Mouse (Mus musculus) limb, embryonic 10.5 days (tissue): ENCODE data around the gene Vax2. TPM values are rescaled to one million over a fixed set of nuclear protein-coding genes. Genes with fewer than 3 reads are reported as not detected.

ENCODE experiments used
- DNase-seq: peaks from one replicate; pipeline ENCODE4 v3.0.0-alpha.2; 2017; ENCODE audit warnings: low spot score
- H3K27ac ChIP-seq: fragments of 300-500 bp; sonication (generic); 2 replicates; pipeline ENCODE4 v1.5.1; 2016; ENCODE audit warnings: mild to moderate bottlenecking
- H3K27me3 ChIP-seq: fragments of 300-500 bp; sonication (generic); 2 replicates; pipeline ENCODE4 v1.6.1; 2016; ENCODE audit warnings: low read depth, mild to moderate bottlenecking; ENCODE audit not compliant: poor library complexity, severe bottlenecking
- H3K36me3 ChIP-seq: fragments of 300-500 bp; sonication (generic); 2 replicates; pipeline ENCODE4 v1.6.1; 2016; ENCODE audit warnings: mild to moderate bottlenecking, moderate library complexity
- H3K4me1 ChIP-seq: fragments of 300-500 bp; sonication (generic); 2 replicates; pipeline ENCODE4 v1.6.1; 2016
- H3K4me3 ChIP-seq: fragments of 300-500 bp; sonication (generic); 2 replicates; pipeline ENCODE4 v1.5.1; 2016; ENCODE audit warnings: mild to moderate bottlenecking, moderate library complexity
- H3K9me3 ChIP-seq: fragments of 300-500 bp; sonication (generic); replicated peaks from 2 replicates; pipeline ENCODE4 v1.6.1; 2016; ENCODE audit warnings: mild to moderate bottlenecking
- WGBS: fragments of 180-500 bp; shearing (Covaris S2); methylation state at CpG from one replicate; pipeline ENCODE4 v1.1.7; 2016; 5-methylcytosine and 5-hydroxymethylcytosine counted together
- polyA plus RNA-seq: library from polyadenylated mRNA; unstranded; fragments of >200 nt; fragmentation: Nextera tagmentation; extraction: Ambion mirVana; gene quantifications from 2 replicates; pipeline ENCODE4 v1.2.1, GENCODE M21; 2016

Vax2 gene
- polyA plus RNA-seq, 1 experiment from 2014 or later = 6.3 TPM

DNA sequence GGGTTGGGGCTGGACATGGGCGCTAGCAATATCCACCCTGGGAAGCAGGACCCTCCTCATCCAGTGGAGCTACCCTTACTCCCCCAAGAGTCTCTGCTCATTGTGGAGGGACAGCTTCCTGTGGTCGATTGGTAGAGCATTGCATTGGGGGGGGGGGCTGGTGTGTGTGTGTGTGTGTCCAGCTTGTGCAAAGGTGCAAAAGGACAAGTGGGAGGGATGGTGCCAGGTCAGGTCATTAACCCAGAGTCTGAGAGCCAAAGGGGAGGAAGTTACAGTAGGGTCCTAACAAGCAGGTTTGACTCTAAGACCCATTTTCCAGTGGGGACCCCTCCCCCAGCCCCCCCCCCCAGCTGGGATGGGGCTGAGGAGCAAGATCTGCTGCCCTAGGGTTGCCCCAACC is 34.4 kb downstream of the Vax2 start:
- peaks cover 40% of the 10 kb centered on the region for H3K4me1 ChIP-seq
- peaks cover 68% of the 10 kb centered on the region for H3K27me3 ChIP-seq
- DNase-seq = no peak
- H3K9me3 ChIP-seq = no peaks in the 10 kb centered on the region
- H3K27ac ChIP-seq = no peak overlapping the region; the same call in 1 of the 2 replicates
- H3K4me3 ChIP-seq = no peak overlapping the region
- no peaks in the 10 kb centered on the region for H3K36me3 ChIP-seq
- WGBS = 68% methylated on average over 2 of the region's 2 CpGs

DNA sequence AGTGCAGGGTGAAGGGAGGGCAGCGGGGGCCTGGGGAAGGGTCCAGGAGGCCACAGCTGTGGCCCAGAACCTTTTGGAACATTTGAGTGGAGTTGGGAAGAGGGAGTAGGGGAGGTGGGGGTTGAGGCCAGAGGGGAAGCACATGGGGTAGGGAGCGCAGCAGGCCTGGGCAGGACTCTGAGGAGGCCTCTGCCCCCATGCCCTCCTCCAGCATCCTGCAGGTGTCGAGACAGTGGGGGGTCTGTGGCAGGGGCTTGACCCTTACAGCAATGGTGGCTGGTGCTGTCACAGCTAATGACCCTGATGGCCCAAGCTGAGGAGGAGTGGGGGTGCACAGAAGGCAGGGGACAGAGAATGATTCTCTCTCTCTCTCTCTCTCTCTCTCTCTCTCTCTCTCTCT is 38.2 kb downstream of the Vax2 start:
- H3K27me3 ChIP-seq = peaks cover 74% of the 10 kb centered on the region
- no peak overlapping the region for H3K4me3 ChIP-seq
- WGBS = 39% methylated on average over 3 of the region's 3 CpGs
- no peaks in the 10 kb centered on the region for H3K9me3 ChIP-seq
- H3K36me3 ChIP-seq = no peaks in the 10 kb centered on the region
- DNase-seq = no peak
- H3K27ac ChIP-seq = peak overlapping the region; percentile 39; the same call in 1 of the 2 replicates
- peaks cover 51% of the 10 kb centered on the region for H3K4me1 ChIP-seq

DNA sequence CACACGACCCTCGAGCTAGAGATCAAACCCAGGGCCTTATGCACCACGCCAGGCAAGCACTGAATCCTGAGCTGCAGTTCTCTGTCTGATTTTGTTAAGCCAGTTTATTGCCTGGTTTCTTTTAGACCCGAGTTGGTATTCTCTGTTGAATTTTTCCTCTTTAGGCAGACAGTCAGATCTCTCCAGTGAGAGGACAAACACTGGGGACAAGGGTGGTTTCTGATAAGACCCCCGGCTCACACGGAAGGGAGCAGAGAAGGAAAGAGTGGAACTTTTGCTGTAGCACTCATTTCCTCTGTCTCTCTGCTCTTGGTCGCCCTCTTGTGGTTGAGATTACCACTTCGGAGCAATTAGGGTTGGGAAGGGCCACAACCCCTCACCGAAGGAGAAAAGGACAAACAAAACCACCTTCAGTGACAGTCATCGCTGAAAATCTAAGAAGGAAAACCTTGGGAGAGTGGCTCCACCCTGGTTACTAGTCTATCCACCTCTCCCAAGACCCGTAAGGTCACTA is 39.2 kb downstream of the Vax2 start:
- peaks cover 75% of the 10 kb centered on the region for H3K27me3 ChIP-seq

DNA sequence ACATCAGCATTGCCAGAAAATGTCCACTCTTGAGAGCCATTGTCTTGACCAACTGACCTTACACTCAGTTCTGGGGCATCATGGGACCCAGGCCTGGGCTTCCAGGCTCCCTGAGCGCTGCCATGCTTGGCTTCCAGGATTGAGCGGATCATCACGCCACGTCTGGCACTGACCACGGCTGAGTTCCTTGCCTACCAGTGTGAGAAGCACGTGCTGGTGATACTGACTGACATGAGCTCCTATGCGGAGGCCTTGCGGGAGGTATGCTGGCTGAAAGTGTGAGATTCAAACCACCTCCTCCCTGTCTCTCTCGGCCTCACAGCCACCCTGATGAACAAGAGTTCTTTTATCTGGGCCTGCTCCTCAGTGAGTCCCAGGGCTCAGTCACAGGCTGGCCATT is 45.0 kb downstream of the Vax2 start:
- WGBS = 63% methylated on average over 9 of the region's 9 CpGs
- DNase-seq = no peak
- Histone ChIP-seq H3K27me3 (peaks cover 99% of the 10 kb centered on the region), H3K27ac (no peak overlapping the region), H3K4me3 (no peak overlapping the region), H3K4me1 (peaks cover 20% of the 10 kb centered on the region), H3K36me3 (no peaks in the 10 kb centered on the region), H3K9me3 (no peaks in the 10 kb centered on the region)

More for the DNA sequence above, 39.2 kb downstream of the Vax2 start:
- Histone ChIP-seq H3K4me1 (peaks cover 45% of the 10 kb centered on the region), H3K27ac (peak overlapping the region; percentile 20; the same call in 1 of the 2 replicates), H3K9me3 (no peaks in the 10 kb centered on the region), H3K36me3 (no peaks in the 10 kb centered on the region), H3K4me3 (no peak overlapping the region)
- DNase-seq = peak; percentile 85
- 13% methylated on average over 11 of the region's 11 CpGs for WGBS

DNA sequence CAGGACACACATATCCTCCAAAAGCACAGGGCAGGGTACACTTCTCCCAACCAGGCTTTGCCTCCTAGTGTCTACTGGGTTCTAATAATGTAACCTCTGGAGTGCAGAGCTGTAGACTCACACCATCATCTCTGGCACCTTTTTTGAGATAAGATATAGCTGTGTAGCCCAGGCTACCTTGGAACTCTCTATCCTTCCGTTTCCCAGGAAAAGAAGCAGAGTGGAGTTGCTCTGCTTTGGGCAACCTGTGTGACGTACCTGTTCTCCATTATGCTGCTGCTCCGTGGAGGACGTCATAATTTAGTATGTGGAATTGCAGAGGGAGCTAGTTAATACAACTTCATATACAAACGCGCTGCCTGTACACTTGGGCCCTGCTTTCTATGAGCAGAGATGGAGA is 51.3 kb downstream of the Vax2 start, which contains the start of gene Ankrd53:
Gene Ankrd53 (plus strand): TSS at position 301 of the 400 bp plus-strand sequence.
- DNase-seq = no peak
- WGBS = 20% methylated on average over 6 of the region's 6 CpGs
- peak within 1 kb of the TSS; percentile 54 for H3K27ac ChIP-seq

DNA sequence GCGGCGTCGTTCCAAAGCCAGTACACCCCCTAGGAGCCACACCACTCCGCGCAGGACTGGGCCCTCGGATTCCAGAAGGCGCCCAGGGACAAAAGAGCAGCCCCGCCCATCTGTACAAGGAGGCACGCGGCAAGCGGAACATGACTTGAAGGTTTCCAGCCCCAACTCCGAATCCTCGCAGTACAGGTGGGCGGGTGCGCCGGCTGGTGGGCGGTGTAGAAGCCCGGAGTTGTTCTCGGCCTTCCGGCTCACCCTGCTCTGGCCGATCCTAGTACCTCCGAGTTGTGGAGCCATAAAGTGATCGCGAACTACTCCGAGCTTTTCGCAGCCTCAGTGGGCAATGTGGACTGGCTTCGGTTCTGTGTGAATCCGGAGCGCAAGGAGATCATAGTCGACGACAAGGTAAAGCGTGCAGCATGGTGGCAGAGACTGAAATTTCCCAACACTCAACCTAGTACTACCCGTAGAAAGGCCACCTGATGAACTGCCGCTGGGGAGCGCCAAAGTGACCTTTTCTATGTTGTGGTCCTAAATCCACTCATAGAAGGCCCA is 51.9 kb downstream of the Vax2 start:
- Histone ChIP-seq H3K27ac (peak overlapping the region; percentile 54), H3K9me3 (no peaks in the 10 kb centered on the region), H3K36me3 (peaks cover 2% of the 10 kb centered on the region), H3K4me3 (peak overlapping the region; percentile 48), H3K4me1 (peaks cover 20% of the 10 kb centered on the region), H3K27me3 (peaks cover 77% of the 10 kb centered on the region)
- 2% methylated on average over 35 of the region's 35 CpGs for WGBS
- peak; percentile 67 for DNase-seq

More for the DNA sequence above, 51.3 kb downstream of the Vax2 start, which contains the start of gene Ankrd53:
- H3K27me3 ChIP-seq = peaks cover 83% of the 10 kb centered on the region
- no peaks in the 10 kb centered on the region for H3K36me3 ChIP-seq
- peak within 1 kb of the TSS; percentile 48 for H3K4me3 ChIP-seq
- no peaks in the 10 kb centered on the region for H3K9me3 ChIP-seq
- peaks cover 23% of the 10 kb centered on the region for H3K4me1 ChIP-seq

DNA sequence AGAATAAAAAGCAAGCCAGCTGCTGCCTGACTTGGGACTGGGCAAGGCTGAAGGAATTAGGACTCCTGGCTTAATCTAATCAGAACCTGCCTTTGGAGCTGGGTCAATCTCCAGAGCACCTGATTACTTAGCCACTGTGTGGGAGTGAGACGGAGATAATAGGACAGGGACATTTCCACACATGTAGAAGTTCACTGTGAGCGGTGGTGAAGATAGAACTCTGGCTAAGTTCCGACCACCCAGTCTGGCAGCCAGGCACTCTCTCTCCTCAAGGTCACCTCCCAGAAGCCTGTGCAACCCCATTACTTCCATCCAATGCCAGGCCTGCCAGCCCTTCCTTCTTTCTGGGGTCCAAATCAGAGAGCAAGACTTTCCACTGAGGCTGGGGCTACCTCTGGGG is 55.9 kb downstream of the Vax2 start:
- DNase-seq = no peak
- Histone ChIP-seq H3K36me3 (peaks cover 41% of the 10 kb centered on the region), H3K27ac (no peak overlapping the region), H3K27me3 (peaks cover 36% of the 10 kb centered on the region), H3K9me3 (no peaks in the 10 kb centered on the region), H3K4me3 (no peak overlapping the region), H3K4me1 (peaks cover 14% of the 10 kb centered on the region)
- WGBS = 89% methylated on average over 3 of the region's 3 CpGs

DNA sequence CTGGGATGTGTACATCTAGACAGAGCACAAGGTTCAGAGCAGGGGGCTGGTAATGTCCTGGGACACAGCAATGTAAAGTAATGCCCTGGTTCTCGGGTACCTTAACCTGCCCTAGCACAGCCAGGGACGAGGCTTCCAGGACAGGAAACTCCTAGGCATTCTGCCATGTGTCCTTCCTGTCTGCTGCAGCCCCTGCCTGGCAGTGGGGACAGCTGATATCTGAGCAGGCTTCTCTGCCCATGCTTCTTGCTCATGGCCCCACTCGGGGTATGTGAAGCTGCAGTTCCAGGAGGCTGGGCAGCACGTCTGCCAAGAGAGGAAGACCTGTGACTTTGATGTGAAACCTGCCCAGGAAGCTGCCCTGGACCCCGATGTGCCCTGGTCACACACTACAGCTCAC is 57.4 kb downstream of the Vax2 start:
- H3K4me1 ChIP-seq = peaks cover 5% of the 10 kb centered on the region; the same call in 1 of the 2 replicates
- H3K4me3 ChIP-seq = no peak overlapping the region
- WGBS = 88% methylated on average over 5 of the region's 5 CpGs
- no peak for DNase-seq
- H3K27me3 ChIP-seq = peaks cover 21% of the 10 kb centered on the region
- no peak overlapping the region for H3K27ac ChIP-seq
- H3K36me3 ChIP-seq = peaks cover 53% of the 10 kb centered on the region
- H3K9me3 ChIP-seq = no peaks in the 10 kb centered on the region

DNA sequence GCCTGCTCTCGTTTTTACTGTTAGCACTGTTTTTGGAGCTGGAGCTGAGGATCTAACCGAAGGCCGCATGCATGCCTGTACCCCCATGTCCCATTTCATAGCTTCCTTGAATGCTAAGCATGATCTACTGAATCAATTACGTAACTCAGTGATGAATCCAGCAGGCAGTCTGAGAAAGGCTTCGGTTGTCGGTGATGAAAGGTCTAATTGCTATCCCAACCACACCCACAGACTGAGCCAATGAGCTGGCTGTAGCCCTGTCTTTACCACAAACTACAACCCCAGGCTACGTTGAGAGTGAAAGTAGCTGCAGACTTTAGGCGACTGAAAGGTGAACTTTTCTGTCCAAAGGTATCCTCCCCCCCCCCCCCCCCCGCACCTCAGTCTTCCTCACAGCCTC is 63.1 kb downstream of the Vax2 start:
- no peak for DNase-seq
- Histone ChIP-seq H3K4me1 (peaks cover 23% of the 10 kb centered on the region), H3K27ac (no peak overlapping the region), H3K27me3 (no peaks in the 10 kb centered on the region), H3K36me3 (peaks cover 42% of the 10 kb centered on the region), H3K4me3 (peak overlapping the region; percentile 75), H3K9me3 (no peaks in the 10 kb centered on the region)
- 57% methylated on average over 9 of the region's 9 CpGs for WGBS

DNA sequence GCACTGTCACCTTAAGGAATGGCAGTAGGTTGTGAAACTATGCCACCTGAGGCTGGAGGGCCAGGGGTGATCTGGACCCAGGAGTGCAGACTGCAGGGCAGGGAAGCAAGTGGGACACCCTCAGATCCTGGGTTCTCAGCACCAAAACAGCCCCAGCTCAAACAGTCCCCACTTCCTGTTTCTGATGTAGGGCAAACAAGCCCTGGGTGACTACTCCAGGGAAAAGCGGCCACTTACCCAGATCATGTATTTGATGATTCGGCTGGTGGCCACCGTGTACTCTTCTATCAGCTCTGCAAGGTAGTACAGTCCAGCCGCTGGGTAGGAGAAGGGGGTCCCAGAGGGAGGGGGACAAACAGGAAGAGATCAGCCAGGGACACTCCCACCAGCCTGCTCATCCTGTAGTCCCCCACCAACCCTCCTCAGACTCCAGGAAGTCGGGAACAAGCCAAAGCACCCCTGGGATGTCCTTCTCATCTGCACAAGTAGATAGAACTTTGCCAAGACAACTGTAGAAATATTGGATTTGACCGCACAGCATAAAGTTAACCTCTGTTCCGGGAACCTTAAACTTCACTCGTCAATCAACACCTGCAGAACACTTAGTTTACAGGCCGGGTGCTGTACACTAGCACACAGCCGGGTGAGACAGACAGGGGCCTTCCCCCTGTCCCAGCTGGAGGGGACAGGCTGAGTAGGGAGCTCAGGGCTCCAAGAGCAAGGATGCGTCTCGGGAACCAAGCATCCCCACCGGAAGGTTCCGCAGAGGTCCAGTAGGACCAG is 63.9 kb downstream of the Vax2 start:
- DNase-seq = peak; percentile 49
- Histone ChIP-seq H3K27ac (peak overlapping the region; percentile 89), H3K36me3 (peaks cover 34% of the 10 kb centered on the region), H3K4me3 (peak overlapping the region; percentile 75), H3K4me1 (peaks cover 23% of the 10 kb centered on the region), H3K9me3 (no peaks in the 10 kb centered on the region), H3K27me3 (no peaks in the 10 kb centered on the region)
- 1% methylated on average over 14 of the region's 14 CpGs for WGBS

DNA sequence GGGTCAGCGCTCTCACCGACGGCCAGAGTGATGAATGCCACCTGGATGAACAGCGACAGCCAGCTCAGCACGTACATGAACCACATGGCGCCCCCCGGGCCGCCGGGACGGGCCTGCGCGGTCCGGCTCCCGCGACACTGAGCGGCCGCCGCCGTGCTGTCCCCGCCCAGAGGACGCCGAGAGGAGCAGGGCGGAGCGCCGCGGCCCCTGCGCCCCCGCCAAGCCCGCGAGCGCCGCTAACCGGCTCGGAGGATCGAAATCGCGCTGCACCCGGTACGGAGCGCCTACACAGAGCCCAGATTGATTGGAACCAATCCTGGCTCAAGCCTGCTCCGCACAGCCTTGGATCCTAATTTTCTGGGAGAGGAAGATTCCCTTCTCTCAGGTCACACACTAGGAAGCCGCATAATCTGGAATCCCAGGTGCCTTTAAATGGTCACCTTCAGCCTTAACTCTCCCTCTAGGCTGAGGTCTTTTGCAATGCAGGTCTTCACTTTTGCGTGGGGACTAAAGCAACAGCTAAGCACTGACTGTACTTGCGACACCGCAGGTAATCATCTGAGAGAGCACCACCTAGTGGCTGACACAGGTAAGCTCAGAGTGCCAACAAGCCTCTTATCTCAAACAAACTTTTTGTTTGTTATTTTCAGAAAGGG is 64.7 kb downstream of the Vax2 start, which contains the start of gene Tex261:
Gene Tex261 (minus strand): TSS at position 176 of the 656 bp plus-strand sequence.
- under 1% methylated on average over 45 of the region's 45 CpGs for WGBS

DNA sequence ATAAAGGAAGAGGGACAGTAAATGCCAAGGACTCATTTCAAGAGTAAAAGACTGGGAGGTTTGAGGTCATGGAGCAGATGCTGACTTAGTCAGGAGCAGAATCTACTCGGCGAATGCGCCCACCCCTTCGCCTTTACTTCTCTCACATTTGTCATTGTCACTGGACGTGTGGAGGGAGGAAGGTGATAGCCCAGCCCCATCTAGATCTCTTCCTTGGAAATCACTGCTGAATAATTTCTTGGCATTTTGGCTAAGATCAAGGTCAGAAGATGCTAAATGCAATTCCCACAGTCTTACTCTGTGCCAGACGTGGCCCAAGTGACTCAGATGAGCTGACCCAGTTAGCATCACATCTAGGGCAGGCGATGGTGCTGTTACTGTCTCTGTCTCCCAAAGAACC is 67.2 kb downstream of the Vax2 start:
- H3K9me3 ChIP-seq = no peaks in the 10 kb centered on the region
- peaks cover 23% of the 10 kb centered on the region for H3K4me1 ChIP-seq
- H3K36me3 ChIP-seq = peaks cover 4% of the 10 kb centered on the region
- WGBS = 78% methylated on average over 7 of the region's 7 CpGs
- H3K4me3 ChIP-seq = no peak overlapping the region
- H3K27ac ChIP-seq = no peak overlapping the region
- H3K27me3 ChIP-seq = no peaks in the 10 kb centered on the region
- DNase-seq = no peak

More for the DNA sequence above, 64.7 kb downstream of the Vax2 start, which contains the start of gene Tex261:
- H3K27ac ChIP-seq = peak within 1 kb of the TSS; percentile 89
- peaks cover 23% of the 10 kb centered on the region for H3K4me1 ChIP-seq
- H3K27me3 ChIP-seq = no peaks in the 10 kb centered on the region
- peak; percentile 91 for DNase-seq
- peak within 1 kb of the TSS; percentile 75 for H3K4me3 ChIP-seq
- H3K36me3 ChIP-seq = peaks cover 27% of the 10 kb centered on the region
- H3K9me3 ChIP-seq = no peaks in the 10 kb centered on the region
